Mouse (Mus musculus): ENCODE results near the gene Nbea.

Nbea gene

DNA sequence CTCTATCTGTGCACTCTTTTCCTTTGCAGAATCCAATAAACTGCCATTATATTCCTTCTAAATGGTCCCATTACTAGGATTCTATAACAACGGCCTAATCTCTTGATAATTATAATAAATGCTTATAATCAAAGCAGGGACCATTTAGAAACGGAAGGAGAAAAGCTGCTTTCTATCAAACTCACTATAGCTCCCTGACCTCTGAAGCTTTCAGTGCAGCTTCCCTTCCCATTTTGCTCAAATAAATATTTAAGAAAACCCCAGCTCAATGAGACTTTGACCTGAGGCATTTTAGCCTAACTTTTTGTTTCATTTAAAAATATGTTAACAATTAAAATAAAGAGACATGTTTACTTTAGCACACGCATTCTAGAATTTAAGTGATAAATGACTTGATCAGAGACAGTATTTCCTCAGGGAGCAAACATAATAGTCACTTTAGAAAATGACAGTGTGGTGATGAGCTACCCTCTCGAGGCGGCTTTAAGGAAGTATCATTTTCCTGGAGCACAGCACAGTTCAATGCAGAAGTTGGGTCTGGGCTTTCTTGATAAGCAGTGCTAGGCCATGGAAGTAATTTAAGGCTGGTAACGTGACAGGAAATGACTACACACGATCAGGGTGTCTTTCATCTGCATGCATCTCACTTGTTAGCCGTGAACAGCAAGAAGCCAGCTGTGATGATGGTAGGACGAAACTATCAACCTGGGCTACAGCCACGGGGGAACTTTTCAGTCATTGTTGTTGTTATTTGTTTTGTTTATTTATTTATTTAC is 354.8 kb downstream of the Nbea start:
- no peak for DNase-seq (ENCODE audit: low spot score)

DNA sequence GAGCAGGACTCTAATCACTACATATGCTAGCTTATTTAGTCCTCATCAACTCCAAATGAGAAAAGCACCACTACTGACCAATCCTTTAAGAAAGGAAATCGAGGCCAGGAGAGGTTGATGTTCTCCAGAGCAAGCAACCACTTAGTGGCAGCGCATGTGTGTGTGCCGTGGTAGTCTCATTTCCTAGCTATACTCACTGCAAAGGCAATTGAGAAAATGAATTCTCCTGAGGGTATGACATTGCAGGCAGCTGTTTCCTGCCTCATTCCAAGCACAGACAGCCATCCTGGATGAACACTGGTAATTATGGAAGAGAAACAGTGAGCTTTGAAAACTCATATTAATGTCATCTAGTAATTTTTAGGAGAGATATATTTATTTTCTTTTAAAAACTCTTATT is 358.6 kb downstream of the Nbea start:
- no peak for DNase-seq (ENCODE audit: low spot score)

DNA sequence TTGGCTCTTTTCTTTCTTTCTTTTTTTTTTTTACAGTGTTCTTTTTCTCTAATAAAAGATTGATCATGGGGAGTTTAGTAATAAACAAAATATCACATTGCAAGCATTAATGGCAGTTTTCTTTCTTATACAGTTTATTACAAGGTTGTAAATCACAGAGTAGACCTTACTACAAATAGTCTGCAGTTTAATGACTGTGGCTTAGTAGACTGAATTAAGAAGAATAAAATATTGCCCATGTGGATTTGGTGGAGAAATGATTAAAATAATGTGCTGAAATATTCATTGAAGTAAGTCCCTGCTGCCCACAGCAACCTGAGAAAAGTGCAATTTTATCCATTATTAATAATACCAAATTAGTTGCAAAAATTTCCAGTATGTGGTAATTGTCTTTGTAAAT is 363.9 kb downstream of the Nbea start:
- DNase-seq (ENCODE audit: low spot score), result no peak

DNA sequence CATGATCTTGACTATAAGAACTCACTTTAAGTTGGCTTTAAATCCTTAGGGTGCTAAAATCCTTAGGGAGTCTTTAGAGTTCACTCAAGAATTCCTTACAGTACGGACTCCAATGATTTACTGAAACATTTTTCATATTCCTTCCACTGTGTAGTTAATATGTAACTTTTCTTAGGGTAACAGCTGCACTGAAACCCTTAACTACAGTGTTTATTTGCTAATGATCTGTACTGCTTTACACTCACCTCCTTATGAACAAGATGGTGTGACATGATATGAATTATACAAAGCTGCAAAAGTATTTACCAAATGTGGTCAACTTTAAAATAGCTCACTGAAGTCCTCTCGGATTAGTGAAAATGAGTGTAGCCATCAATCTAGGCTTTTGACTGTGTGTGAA is 365.4 kb downstream of the Nbea start:
- no peak for DNase-seq (ENCODE audit: low spot score)

DNA sequence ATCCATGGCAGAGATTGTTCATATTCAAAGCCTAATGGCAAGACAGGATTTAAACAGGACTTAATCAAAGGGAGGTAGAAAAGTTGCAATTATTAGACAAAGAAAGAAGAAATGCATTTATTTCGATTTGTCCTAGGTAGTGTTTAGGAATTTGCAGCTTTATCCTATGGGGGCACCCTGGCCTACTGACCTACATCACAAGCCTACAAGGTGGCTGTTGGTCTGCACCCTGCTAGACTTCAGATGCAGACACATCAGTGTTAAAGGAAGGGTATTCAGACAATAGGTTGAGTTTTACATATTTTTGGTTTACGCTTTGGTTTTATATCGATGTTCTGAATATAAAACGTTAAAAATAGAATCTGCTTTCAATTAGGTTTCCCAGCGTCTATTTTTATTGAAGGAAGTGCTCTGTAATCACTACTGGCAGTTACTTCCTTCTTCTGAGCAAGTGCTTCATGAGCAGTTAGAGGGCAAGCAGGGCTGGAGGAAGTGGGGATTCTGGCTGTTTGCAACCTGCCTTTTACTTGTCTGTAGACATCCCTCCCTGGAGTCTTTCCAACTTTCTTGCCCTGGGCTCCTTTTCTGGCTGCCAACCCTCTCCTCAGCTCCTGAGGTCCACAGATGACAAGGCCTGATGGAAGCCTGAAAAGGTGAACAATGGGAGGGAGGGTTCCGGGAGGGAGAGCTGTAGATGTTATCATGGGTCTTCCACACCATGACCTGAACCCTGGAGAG is 366.7 kb downstream of the Nbea start:
- no peak for DNase-seq (ENCODE audit: low spot score)

DNA sequence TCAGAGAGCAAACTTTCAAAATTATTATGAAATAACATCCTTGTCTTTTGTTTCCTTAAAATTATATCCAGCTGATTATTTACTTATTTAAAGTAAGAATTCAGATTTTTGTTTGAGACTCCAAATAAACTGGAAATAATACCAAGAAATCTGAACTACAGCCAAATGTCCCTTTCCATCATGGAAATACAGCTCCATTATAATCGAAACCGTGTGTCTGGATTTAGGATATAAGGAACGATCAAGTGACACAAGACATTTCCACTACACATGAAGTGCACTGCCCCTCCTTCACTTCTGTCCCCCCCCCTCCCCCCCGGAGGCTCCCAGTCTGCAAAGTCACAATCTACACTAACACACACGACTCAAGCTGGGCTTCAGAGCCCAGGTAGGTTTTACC is 367.4 kb downstream of the Nbea start:
- no peak for DNase-seq (ENCODE audit: low spot score)

DNA sequence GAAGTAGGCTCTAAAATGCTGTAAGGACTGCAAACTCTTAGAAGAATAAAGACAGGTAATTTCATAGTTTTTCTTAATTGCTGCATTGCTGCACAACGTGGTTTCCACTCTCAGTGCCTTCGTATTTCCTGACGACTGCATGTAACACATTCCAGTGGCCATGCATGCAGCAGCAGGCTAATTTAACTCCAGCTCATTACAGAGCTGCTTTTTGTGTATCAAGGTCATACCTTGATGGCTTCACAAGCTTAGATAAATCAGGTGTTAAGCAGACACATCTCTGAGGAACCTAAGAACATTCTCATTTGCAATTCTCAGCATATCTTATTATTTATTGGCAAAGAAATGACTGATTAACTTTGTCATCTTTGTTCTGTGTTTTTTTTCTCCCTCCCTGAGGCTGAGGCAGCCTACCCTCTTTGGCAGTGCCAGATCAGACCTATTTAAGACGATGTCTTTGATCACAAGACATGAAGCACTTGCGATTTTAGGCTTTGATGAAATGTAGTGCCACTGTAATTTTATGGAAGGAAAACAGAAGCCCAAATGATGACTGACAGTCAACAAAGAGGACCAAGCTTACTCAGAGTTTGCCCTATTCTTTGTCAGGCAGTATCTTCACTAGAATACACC is 368.4 kb downstream of the Nbea start:
- no peak for DNase-seq (ENCODE audit: low spot score)

DNA sequence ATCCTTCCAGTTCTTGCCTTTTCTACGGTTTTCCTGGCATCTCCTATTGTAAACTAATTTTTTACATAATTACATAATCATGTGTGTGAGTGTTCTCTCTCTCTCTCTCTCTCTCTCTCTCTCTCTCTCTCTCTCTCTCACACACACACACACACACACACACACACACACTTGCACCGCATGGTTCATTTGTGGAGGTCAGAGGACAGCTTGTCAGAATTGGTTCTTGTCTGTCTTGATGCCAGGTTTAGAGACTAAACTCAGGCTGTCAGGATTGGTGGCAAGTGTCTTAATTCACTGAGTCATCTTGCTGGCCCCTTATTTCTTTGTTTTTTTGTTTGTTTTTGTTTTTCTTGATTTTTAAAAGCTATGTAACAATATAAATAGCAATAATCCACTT is 388.7 kb downstream of the Nbea start:
- peak; percentile 23 for DNase-seq (ENCODE audit: low spot score)

DNA sequence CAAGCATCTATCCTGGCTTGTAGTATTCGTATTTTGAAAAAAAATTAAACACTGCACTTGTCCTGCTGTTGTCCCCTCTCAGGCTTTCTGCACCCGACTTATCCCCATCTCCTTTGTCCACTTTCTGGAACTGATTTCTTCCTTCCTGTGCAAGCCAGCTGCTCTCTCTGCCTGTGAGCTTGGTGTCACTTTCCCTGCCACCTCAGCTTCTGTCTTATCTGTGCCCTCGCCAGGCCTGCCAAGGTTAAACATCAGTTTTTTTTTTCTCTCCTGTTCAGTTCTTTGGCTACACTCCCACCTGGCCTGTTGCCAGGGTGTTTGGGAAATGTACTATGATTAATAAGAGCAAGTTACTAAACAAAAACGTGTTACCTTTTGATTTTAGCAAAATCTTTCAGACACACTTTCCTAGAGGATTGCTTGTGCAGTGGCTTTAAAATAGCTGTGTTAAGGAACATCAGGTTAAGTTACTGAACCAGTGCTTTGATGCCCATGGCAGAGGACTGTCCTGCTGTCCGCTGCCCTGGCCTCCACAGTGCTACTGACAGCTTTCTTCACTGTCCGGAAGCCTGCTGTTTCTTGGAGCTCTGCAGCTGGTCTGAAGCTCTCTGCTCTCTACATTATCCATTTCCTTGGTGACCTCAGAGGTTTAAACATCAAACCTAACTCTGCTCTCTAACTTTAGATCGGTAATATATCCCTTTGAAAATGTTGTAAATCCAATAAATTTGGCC is 389.5 kb downstream of the Nbea start:
- peak; percentile 67 for DNase-seq (ENCODE audit: low spot score)

DNA sequence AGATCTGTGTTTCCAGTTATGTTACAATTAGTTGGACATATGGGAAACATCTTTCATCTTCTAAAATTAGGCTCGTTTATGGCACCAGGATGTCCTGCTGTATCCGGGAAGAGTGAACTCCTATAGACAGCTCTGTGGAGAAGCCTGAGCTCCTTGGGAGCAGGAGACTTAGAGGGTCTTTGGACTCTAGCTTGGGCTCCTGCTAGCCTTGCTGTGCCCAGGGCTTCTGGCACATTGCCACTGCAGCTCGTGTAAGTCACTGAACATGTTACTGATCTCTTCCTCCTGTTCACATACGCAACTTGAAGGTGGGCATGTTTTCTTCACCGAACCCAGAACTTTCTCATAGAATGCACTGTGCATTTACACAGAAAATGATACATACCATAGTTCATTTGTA is 391.2 kb downstream of the Nbea start:
- no peak for DNase-seq (ENCODE audit: low spot score)

DNA sequence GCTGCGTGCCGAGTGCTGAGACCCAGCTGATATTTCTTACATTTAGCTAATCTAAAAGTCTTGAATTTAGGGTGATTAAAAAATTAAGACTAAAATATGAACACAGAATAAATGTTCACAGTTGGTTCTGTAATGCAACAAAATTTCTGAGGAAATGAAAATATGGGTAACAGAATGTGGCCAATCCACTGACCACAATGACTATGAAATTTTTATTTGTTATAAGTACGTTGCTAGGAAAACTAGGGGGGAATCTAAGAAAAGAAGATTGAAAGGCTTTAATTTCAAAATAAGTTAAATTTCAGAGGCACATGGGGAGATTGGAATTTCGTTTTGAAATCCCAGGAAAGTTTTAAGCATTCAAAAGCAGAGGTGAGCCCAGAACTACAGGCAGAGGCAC is 392.9 kb downstream of the Nbea start:
- no peak for DNase-seq (ENCODE audit: low spot score)

DNA sequence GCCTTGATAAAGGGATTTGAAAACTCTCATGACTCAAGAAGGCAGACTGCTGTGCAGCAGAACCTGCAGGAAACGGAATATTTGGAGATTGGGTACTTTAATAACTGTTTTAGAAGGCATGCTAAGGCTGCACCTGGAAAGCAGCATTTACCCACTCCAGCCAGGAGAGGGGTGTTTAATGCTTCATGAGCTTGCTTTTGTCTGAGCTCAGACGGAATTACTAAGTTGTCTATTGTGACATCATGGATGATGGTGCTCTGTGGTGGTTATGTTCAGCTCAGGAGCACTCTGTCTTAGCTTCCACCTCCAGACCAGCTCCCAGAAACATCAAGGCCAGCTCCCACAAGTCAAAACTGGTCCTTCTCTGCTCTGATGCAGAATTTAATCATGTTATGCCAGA is 393.6 kb downstream of the Nbea start:
- DNase-seq (ENCODE audit: low spot score), result no peak

DNA sequence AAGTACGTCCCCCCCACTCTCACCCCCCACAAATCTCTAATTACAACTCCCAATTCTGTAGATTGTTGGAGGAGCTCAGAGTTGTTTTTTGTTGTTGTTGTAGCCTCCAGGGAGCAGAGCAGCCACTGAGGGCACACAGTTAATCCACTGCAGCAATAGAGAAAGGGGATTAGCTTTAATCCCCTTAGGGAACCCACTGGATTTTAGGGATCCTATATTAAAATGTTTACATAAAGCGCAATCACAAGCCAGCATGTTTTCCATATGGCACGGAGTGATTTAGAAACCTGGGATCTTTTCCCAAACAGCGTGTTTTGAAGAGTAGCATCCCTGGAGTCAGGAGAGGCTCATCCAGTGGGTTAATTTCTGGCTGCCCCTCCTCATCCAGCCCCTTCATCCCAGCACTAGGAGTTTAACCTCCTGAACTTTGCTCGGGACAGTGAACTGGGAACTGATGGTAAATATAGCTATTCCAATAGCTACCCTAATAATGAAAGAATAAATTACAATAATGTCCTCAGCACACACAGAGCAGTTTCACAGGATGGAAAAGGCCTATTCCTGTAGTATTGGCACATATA is 394.8 kb downstream of the Nbea start:
- DNase-seq (ENCODE audit: low spot score), result no peak

DNA sequence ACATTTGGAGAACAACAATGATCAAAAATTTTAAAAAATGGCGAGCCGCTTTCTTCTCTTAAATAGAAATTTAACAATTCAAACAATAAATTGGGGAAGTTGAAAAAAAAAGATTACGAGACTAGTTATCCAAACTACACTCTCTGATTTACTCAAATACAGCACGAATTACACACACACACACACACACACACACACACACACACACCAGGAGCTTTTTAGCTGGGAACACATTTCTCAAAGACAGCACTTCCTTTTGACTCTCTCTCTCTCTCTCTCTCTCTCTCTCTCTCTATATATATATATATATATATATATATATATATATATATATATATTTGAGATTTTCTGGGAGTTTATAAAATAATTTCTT is 395.3 kb downstream of the Nbea start:
- DNase-seq (ENCODE audit: low spot score), result no peak

DNA sequence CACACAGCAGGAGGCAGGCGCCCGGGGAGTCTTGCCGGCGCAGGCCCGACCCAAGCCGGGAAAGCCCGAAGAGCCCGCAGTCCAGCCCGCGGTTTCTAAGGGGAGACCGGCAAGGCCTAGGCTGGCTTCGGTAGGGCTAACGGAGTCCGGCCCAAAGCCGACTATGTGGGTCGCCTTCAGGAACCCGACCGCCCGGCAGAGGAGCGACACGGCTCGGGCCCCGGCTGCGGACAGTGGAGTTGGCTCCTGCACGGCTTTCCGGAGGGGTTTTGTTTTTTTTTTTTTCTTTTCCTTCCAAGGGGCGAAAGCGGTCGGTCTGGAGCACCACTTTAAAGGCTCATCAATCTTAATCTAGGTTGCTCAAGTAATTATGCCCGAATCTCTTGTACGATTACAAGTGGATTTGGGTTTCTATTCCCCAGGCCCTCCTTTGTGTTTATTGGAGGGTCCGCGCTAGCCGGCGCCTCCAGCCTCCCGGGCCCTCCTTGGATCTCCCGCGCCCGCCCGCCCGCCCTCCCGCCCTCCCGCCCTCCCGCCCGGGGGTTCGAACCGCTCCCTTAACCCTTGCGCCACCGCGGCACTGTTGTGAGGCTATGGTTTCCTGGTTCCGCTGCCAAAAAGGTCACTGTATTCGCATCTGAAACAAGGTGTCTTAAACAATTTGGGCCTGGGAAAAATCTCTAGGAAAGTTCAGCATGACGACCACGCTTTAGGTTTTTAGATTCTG is 395.9 kb downstream of the Nbea start:
- no peak for DNase-seq (ENCODE audit: low spot score)

DNA sequence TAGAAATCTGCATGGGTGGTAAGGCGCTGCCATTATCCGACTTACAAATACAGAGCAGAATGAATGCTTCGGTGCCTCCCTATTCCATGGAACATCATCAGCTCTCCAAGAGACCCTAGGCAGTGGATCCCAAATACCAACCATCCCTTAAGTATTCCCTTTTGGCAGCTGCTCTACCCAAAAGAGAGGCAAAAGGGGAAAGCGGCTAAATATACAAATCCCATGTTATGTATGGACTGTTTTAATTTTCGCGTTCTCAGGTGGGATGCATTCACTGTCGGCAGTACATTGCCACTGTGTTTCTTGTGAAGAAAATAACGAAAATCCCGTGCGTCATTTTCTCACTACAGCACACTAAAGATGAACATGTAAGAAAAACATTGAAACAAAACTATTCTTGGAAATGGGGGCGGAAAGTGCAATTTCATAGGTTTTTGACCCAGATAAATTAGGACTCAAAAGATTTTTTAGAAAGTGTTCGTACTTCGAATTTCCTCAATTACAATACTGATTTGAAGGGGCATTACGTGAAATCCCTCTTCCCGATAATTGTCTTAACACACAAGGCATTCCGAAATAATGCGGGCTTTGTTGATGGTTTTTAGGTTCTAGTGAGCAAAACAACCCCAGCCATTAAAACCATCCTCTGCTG is 396.5 kb downstream of the Nbea start:
- DNase-seq (ENCODE audit: low spot score), result no peak

DNA sequence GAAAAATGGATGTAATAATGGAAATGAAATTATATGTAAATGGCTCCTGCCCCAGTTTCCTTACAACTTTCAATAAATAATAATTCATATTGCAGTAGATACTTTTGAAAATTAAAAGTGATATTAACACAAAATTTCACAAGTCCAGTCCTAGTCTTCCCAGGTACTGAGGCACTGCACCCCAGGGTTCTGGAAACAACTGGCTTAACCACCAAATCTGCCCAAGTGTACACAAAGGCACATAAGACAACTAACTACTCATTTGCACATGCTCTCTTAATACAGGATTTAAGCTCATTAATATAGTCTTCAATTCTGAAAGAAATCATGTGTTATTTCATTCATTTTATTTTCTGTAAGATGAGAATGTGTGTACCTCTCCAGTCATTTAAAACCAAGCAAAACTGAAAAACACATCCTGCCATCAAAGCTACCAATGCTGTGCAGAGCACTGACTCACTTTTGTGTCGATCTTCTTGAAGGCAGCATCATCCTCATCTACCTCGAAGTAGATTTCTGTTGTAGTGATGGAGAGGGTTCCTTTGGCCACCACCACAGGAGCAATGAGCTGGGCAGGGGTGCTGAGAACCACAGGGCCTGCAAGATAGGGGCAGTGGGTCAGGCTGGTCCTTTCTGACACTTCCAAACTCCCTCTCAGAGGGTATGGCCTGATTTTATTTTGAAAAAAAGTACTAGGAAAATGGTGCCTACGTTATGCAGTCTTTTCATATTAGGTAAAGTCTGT is 397.3 kb downstream of the Nbea start:
- DNase-seq (ENCODE audit: low spot score), result no peak

DNA sequence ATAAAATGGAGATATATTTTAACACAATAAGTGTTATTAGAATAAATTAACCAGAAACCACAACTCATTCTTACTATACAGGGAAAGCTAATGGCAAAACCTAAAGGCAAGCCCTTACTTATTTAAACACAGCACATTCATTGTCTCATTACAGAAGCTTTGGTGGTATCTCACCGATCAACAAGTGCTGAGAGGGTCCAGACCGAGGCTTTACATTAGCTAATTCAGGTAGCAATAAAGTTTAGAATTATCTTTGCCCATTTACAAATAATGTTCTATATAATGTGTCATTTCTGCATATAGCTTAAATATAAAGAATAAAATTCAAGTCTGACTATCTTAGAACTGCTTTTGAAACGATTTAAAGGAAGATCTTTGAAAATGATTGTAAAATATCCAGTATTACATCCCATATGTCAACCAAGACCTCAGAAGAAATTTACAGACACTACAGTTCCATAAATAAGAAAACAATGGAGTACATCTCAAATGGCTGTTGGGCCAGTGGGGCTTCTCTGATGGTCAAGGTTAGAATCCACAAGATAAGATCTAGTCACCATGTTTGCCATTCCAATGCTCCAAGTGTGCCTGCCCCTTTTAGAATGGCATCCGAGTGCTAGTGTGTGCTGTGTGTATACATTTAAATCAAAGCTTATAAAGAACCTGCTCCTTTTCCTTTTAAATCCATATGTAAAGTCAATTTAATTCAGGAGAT is 398.1 kb downstream of the Nbea start:
- DNase-seq (ENCODE audit: low spot score), result no peak

DNA sequence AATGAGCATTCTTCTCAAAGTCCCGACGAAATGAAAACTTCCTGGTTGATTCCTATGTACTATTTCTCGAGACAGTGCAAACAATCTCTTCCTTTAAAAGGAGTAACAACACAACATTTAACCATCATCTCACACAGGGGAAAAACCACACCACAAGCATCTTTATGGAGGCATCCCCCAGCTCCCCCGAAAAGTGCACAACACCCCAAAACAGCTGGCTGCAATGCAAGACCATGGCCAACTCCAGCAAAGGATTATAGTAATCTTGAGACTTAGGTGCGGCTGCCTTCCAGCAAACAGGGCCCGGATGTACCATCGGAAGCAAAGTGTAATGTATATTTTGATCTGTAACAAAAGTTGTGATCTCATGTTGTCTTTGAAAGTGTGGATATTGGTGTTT is 399.4 kb downstream of the Nbea start:
- DNase-seq (ENCODE audit: low spot score), result no peak
